Mouse (Mus musculus): ENCODE measurements around the gene Apoc1. TPM values are rescaled to one million over a fixed set of nuclear protein-coding genes. Genes with fewer than 3 reads are reported as not detected.

The Apoc1 gene
- polyA plus RNA-seq (2014; fragmentation: Illumina TruSeq; extraction: RNeasy Lipid Tissue Mini Kit (QIAGEN cat#74804); ENCODE audit: low read depth, low replicate concordance): 9.0 TPM

GRCm38 (mm10) chr7:19691873-19692865 lies at the start of gene Apoc1:
Apoc1 (minus strand) TSS chr7:19692660.

GRCm38 (mm10) chr7:19715239-19716054 lies 23.0 kb upstream of the Apoc1 start, which contains the start of gene Tomm40:
Tomm40 (minus strand) TSS chr7:19715438.

GRCm38 (mm10) chr7:19698907-19699826 lies 6.7 kb upstream of the Apoc1 start, which contains the start of gene Apoe:
Apoe (minus strand) TSS chr7:19699188.

GRCm38 (mm10) chr7:19681202-19681694 lies 11.2 kb downstream of the Apoc1 start, which contains the start of the genes Gm44805 and Apoc4:
Gm44805 (minus strand) TSS chr7:19681423.
Apoc4 (minus strand) TSS chr7:19681479.

GRCm38 (mm10) chr7:19677872-19678271 lies 14.6 kb downstream of the Apoc1 start, which contains the start of gene Apoc2:
Apoc2 (minus strand) TSS chr7:19677941.

GRCm38 (mm10) chr7:19664955-19665841 lies 27.3 kb downstream of the Apoc1 start, which contains the start of gene Clptm1:
Clptm1 (minus strand) TSS chr7:19665033.

Other genes with a start within 250 kb of the Apoc1 start
- 1.4 TPM for gene Mark4, start 233.8 kb downstream of the Apoc1 start, polyA plus RNA-seq (2014; fragmentation: Illumina TruSeq; extraction: RNeasy Lipid Tissue Mini Kit (QIAGEN cat#74804); ENCODE audit: low read depth, low replicate concordance)
- gene Exoc3l2, start 229.3 kb downstream of the Apoc1 start, polyA plus RNA-seq (2014; fragmentation: Illumina TruSeq; extraction: RNeasy Lipid Tissue Mini Kit (QIAGEN cat#74804); ENCODE audit: low read depth, low replicate concordance): 2.0 TPM
- gene Bloc1s3, start 184.3 kb downstream of the Apoc1 start, polyA plus RNA-seq (2014; fragmentation: Illumina TruSeq; extraction: RNeasy Lipid Tissue Mini Kit (QIAGEN cat#74804); ENCODE audit: low read depth, low replicate concordance): 2.0 TPM
- gene Trappc6a, start 184.3 kb downstream of the Apoc1 start, polyA plus RNA-seq (2014; fragmentation: Illumina TruSeq; extraction: RNeasy Lipid Tissue Mini Kit (QIAGEN cat#74804); ENCODE audit: low read depth, low replicate concordance): not detected
- not detected for gene Nkpd1, start 174.8 kb downstream of the Apoc1 start, polyA plus RNA-seq (2014; fragmentation: Illumina TruSeq; extraction: RNeasy Lipid Tissue Mini Kit (QIAGEN cat#74804); ENCODE audit: low read depth, low replicate concordance)
- gene Ppp1r37, start 129.6 kb downstream of the Apoc1 start, polyA plus RNA-seq (2014; fragmentation: Illumina TruSeq; extraction: RNeasy Lipid Tissue Mini Kit (QIAGEN cat#74804); ENCODE audit: low read depth, low replicate concordance): 0.43 TPM
- not detected for gene Zfp296, start 115.4 kb downstream of the Apoc1 start, polyA plus RNA-seq (2014; fragmentation: Illumina TruSeq; extraction: RNeasy Lipid Tissue Mini Kit (QIAGEN cat#74804); ENCODE audit: low read depth, low replicate concordance)
- 12.5 TPM for gene Gemin7, start 115.1 kb downstream of the Apoc1 start, polyA plus RNA-seq (2014; fragmentation: Illumina TruSeq; extraction: RNeasy Lipid Tissue Mini Kit (QIAGEN cat#74804); ENCODE audit: low read depth, low replicate concordance)
- 3.3 TPM for gene Clasrp, start 88.2 kb downstream of the Apoc1 start, polyA plus RNA-seq (2014; fragmentation: Illumina TruSeq; extraction: RNeasy Lipid Tissue Mini Kit (QIAGEN cat#74804); ENCODE audit: low read depth, low replicate concordance)
- 0.39 TPM for gene Relb, start 63.2 kb downstream of the Apoc1 start, polyA plus RNA-seq (2014; fragmentation: Illumina TruSeq; extraction: RNeasy Lipid Tissue Mini Kit (QIAGEN cat#74804); ENCODE audit: low read depth, low replicate concordance)
- 17.7 TPM for gene Clptm1, start 27.6 kb downstream of the Apoc1 start, polyA plus RNA-seq (2014; fragmentation: Illumina TruSeq; extraction: RNeasy Lipid Tissue Mini Kit (QIAGEN cat#74804); ENCODE audit: low read depth, low replicate concordance)
- gene Apoc2, start 14.7 kb downstream of the Apoc1 start, polyA plus RNA-seq (2014; fragmentation: Illumina TruSeq; extraction: RNeasy Lipid Tissue Mini Kit (QIAGEN cat#74804); ENCODE audit: low read depth, low replicate concordance): not detected
- gene Gm44805, start 11.2 kb downstream of the Apoc1 start, polyA plus RNA-seq (2014; fragmentation: Illumina TruSeq; extraction: RNeasy Lipid Tissue Mini Kit (QIAGEN cat#74804); ENCODE audit: low read depth, low replicate concordance): not detected
- not detected for gene Apoc4, start 11.2 kb downstream of the Apoc1 start, polyA plus RNA-seq (2014; fragmentation: Illumina TruSeq; extraction: RNeasy Lipid Tissue Mini Kit (QIAGEN cat#74804); ENCODE audit: low read depth, low replicate concordance)
- 3.0 TPM for gene Apoe, start 6.5 kb upstream of the Apoc1 start, polyA plus RNA-seq (2014; fragmentation: Illumina TruSeq; extraction: RNeasy Lipid Tissue Mini Kit (QIAGEN cat#74804); ENCODE audit: low read depth, low replicate concordance)
- gene Tomm40, start 22.8 kb upstream of the Apoc1 start, polyA plus RNA-seq (2014; fragmentation: Illumina TruSeq; extraction: RNeasy Lipid Tissue Mini Kit (QIAGEN cat#74804); ENCODE audit: low read depth, low replicate concordance): 0.38 TPM
- gene Nectin2, start 57.8 kb upstream of the Apoc1 start, polyA plus RNA-seq (2014; fragmentation: Illumina TruSeq; extraction: RNeasy Lipid Tissue Mini Kit (QIAGEN cat#74804); ENCODE audit: low read depth, low replicate concordance): 7.8 TPM
- not detected for gene Bcam, start 78.4 kb upstream of the Apoc1 start, polyA plus RNA-seq (2014; fragmentation: Illumina TruSeq; extraction: RNeasy Lipid Tissue Mini Kit (QIAGEN cat#74804); ENCODE audit: low read depth, low replicate concordance)
- gene Cblc, start 104.1 kb upstream of the Apoc1 start, polyA plus RNA-seq (2014; fragmentation: Illumina TruSeq; extraction: RNeasy Lipid Tissue Mini Kit (QIAGEN cat#74804); ENCODE audit: low read depth, low replicate concordance): not detected
- 0.53 TPM for gene Bcl3, start 130.1 kb upstream of the Apoc1 start, polyA plus RNA-seq (2014; fragmentation: Illumina TruSeq; extraction: RNeasy Lipid Tissue Mini Kit (QIAGEN cat#74804); ENCODE audit: low read depth, low replicate concordance)
- gene Gm19345, start 159.3 kb upstream of the Apoc1 start, polyA plus RNA-seq (2014; fragmentation: Illumina TruSeq; extraction: RNeasy Lipid Tissue Mini Kit (QIAGEN cat#74804); ENCODE audit: low read depth, low replicate concordance): not detected
- gene Ceacam16, start 168.6 kb upstream of the Apoc1 start, polyA plus RNA-seq (2014; fragmentation: Illumina TruSeq; extraction: RNeasy Lipid Tissue Mini Kit (QIAGEN cat#74804); ENCODE audit: low read depth, low replicate concordance): not detected
- gene Ceacam19, start 195.3 kb upstream of the Apoc1 start, polyA plus RNA-seq (2014; fragmentation: Illumina TruSeq; extraction: RNeasy Lipid Tissue Mini Kit (QIAGEN cat#74804); ENCODE audit: low read depth, low replicate concordance): not detected
- 7.9 TPM for gene Pvr, start 228.5 kb upstream of the Apoc1 start, polyA plus RNA-seq (2014; fragmentation: Illumina TruSeq; extraction: RNeasy Lipid Tissue Mini Kit (QIAGEN cat#74804); ENCODE audit: low read depth, low replicate concordance)

Data from testis, adult 10 weeks (tissue).